Mouse (Mus musculus) forelimb bud, embryonic 11.5 days (tissue): ENCODE measurements around the gene Nlrp1a.

Experiments used
- DNase-seq: peaks from one replicate; pipeline ENCODE4 v3.0.0-alpha.2; 2012; ENCODE audit warnings: low read depth, low spot score

Nlrp1a gene

DNA sequence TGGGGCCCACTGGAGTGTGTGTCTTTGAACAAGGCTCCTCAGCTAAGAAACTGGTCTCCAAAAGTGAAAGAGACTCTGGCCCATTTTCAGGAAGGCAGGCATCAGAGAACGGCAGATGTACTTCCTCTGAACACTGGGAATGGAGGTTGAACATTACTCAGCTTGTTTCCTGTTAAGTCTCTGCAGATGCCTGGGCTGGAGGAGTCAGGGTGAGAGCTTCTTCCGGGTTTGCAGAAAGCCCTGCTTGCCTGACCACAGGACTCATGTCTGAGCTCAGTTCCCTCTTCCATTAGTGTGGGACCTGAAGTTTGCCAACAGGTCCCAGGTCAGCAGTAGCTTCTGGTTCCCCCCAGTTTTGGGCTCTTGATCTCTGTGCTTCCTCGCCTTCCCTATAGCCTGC lies at the start of gene Nlrp1a:
TSS of gene Nlrp1a (minus strand) at position 44 of the 400 bp plus-strand sequence.
- no peak for DNase-seq

DNA sequence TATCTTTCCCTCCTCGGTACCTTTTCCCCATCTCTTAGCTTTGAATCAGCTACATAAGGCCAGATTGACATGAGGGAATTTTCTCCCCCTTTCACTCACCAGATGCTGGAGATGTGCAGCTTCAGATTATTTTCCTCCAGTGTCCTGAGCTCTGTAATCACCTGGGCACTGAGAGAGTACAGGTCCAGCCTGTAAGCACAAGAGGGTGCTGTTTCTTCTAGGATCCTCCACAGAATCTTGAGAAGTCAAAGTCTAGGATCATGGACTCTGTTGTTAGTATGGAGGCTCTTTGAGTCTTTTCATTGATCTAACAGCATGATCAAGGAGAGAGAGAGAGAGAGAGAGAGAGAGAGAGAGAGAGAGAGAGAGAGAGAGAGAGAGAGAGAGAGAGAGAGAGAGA lies 25.1 kb upstream of the Nlrp1a start:
- DNase-seq, result no peak

DNA sequence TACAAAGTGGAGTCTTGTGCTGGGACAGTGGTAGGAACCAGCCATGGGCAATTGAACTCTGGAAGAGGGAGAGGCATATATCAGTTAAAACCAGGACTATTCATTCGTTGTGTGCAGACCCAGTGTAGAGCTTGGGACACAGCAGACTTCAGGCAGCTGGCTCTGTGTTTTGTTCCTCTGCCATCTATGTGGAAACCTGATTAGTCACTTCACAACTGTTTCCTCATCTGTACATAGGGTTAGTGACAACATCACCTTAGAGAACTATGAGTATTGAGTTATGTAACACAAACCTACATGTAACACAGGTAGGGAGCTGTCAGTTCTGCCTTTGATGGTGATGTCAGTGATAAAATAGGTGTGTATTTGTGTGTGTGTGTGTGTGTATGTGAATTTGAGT lies 19.6 kb upstream of the Nlrp1a start:
- no peak for DNase-seq

DNA sequence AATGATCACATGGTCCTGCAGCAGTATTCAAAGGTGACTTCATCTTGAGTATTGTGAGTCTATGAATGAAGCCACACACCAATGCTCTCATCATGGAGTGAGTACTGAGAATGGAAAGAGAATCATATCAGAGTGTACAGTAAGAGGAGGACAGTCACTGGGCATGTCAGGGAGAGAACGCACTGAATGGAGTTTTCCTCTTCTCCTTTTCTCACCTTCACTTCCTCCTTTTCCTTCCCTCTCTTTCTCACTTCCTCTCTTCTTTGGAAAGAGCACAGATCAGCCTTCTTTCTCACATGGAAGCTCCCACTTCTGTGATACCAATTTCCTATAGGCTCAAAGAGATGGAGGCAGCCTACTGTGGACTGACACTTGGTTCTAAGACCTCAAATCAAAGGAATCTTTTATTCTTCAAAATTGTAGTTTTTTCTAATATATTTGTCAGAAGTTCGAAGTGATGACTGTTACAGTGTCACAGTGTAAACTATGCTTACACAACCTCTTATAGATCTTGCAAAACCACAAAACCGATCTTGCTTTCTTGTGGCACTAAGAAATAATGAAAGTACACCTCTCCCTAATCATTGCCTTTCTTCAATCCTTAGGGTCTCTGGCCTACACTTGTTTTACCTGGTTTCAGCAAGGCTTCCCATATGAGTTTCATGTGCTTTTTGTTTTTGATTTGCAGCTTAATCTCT lies 15.1 kb upstream of the Nlrp1a start:
- no peak for DNase-seq

DNA sequence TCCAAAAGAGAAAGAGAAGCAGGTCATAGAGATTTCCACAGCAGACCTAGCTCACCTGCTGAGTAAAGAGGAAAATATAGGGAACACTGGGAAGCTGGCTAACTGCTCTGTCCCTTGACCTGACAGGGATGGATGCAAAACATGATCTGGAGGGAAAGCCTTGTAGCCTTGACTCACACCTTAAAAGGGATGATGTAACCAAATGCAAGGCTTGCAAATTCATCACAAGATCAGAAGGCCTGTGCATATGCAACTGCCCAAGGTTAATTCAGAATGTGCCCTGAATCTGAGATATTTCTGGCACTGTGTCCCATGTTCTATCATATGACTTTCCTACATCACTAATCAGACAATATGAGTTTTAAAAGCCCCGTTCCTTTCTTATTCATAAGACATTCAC lies 10.8 kb upstream of the Nlrp1a start:
- DNase-seq, result no peak

DNA sequence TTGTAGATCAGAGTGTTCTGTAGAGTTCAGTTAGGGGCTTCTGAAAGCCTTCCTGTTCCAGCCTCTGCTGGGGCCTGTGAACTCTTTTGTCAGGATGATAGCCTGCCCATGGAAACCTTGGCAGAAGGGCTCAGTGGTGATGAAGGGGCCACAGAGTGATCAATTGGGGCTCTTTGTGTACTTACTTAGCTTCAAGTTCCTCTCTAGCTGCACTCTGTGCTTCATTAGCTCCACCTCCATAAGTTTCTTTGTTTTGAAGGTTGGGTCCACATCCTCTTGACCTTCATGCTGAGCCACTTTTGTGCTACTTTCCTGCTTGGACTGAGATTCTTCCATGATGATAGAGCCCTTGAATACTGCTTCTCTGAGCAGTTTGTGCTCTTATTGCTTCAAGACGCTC lies 2.5 kb downstream of the Nlrp1a start:
- DNase-seq, result no peak

DNA sequence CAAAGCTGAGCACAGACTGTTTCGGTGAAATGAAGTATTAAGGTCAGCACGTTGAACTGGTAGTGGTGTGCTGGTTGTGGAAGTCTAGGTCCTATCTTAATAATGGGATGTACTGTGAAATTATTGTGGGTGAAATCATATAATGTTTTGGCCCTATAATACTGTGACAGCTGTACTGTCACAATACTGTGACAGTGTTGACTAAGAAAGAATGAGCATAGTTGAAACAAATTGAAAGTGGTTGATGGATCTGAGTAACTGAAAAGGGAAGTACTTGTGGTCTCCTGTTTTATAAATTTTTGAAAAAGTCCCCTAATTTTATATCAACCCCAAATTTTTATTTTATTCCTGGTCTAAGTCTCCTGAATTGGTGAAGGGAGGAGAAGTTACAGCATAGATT lies 37.4 kb downstream of the Nlrp1a start:
- DNase-seq, result no peak

DNA sequence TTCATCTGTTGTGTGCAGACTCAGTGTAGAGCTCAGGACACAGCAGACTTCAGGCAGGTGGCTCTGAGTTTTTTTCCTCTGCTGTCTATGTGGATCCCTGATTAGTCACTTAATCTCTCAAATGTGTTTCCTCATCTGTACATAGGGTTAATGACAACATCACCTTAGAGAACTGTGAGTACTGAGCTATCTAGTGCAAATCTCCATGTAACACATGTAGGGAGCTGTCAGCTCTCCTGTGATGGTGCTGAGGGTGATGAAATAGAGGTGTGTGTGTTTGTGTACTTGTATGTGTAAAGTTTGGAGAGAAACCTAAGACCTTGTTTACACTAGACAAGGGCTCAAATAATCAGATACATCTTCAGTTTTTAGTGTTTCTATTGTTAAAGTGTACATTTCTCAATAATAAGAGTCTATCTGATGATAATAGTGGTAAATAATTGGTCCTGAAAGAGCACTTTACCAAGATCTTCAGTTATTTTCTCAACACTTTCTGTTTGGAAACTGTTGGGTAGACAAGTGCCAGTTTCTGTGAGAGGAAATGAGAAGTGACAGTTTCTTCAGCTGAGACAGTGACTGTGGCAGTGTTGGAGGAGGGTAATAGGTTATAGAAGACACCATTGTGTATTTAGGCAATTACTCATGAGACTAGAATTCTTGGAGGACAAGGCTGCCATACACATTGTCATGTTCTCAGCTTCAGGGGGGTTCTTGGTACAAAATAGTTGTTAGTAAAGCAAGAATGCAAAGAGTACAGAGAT lies 38.1 kb downstream of the Nlrp1a start:
- DNase-seq, result no peak

DNA sequence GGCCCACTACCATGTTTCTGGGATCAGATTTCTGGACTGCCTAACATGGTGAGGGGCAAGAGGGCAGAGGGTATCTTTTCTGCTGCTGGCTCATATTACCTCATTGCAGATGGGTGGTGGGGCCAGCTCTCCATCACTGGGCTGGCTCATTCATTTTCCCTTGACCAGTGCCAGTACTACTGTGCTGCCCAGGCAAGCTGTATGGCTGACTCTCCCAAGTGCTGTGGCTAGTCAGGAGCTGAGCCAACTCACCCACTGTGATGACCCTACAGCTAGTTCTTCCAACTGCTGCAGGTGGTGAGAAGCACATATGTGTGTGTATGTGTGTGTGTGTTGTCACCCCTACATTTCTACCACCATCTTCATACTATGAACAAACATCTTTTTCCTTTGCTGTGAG lies 40.6 kb downstream of the Nlrp1a start:
- DNase-seq, result no peak

DNA sequence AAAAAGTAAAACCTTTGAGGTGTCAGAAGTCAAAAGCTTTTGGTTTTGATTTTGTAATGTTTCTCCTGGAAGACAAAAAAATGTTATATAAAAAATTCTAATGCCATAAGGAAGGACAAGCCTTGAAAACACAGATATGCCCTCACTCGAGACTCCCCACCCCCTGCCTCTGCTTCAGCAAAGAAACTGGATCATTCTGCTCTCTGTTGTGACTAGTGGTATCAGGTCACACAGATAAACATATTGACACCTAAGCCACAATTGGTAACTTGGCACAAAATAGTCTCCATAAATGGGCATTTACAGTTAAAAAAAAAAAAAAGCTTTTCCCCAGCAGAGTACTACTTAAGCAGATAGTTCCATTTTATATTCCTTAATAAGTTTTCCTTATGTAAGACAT lies 68.2 kb downstream of the Nlrp1a start:
- DNase-seq, result no peak

DNA sequence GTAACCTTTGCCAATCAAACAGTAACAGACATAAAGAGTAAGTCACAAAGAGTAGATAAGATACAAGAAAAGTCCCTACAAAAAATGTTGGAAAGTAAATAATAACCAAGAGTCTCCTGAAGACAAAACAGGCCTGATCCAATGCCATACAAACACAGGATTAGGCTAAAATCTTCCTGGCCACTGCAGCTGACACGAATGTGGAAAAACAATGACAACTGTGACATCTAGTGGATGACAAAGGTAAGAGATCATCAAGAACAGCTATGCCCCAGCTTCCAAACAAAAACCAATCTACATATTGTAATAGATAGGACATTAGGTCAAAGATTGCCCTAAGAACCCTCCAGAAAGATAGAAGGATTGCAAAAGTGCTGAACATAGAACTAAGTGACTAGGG lies 92.0 kb downstream of the Nlrp1a start:
- peak; percentile 32 for DNase-seq
